Mouse (Mus musculus) adrenal gland, postnatal 14 days (tissue): ENCODE measurements around the gene Sufu. TPM values are rescaled to one million over a fixed set of nuclear protein-coding genes. Genes with fewer than 3 reads are reported as not detected.
A peak's percentile ranks its signal among the peaks of the same experiment; 100 is the strongest.

ENCODE experiments used
- DNase-seq: peaks from one replicate; pipeline ENCODE4 v3.0.0; 2021; ENCODE audit warnings: mixed read lengths
- long read RNA-seq, 2 experiments: library from polyadenylated mRNA; stranded (forward); transcript quantifications; one replicate each; pipeline ENCODE4 v2.0.0; 2021
- total RNA-seq: library from RNA; stranded (reverse); gene quantifications from 2 replicates; pipeline ENCODE4 v1.2.3, GENCODE M21; 2021

Sufu gene
- 19.0 and 23.6 TPM in 2 replicates for total RNA-seq
- long read RNA-seq, experiment 1, full-length matches to known transcripts = 8 of 21 reads
- long read RNA-seq, experiment 1, partial matches to known transcripts = 9 of 21 reads
- long read RNA-seq, experiment 1, other reads (novel, unspliced or antisense) = 4 of 21 reads
- long read RNA-seq, experiment 2, full-length matches to known transcripts = 8 of 19 reads
- long read RNA-seq, experiment 2, partial matches to known transcripts = 5 of 19 reads
- long read RNA-seq, experiment 2, other reads (novel, unspliced or antisense) = 6 of 19 reads

DNA sequence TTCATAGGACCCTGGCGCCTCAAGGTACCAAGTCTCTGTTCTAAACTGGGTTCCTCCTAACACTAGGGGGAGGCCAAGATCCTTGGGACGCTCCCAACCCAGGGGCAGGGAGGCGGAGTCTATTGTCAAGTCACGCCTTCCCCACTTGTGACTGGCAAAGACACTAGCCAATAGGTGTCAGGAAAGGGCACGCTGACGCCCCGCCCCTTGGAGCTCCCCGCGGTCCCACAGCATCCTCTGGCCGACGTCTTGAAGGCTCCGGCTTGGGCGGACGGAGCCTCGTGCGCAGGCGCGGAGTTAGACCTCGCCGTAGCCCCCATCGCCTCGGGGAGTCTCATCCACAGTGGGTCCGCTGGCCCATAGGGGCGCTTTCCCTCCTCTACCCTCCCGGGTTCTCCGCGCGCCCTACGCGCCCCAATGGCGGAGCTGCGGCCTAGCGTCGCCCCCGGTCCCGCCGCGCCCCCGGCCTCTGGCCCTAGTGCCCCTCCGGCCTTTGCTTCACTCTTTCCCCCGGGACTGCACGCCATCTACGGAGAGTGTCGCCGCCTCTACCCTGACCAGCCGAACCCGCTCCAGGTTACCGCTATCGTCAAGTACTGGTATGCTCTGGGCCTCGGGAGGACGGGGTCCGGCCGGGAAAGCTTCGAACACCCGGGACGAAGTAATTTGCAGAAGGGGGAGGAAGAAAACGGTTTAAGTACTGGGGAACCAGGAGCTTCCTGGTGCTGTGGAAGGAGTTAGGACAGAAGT, at the start of gene Sufu:
TSS of gene Sufu (plus strand) at position 211 of the 750 bp plus-strand sequence.
- DNase-seq = peak; percentile 99

DNA sequence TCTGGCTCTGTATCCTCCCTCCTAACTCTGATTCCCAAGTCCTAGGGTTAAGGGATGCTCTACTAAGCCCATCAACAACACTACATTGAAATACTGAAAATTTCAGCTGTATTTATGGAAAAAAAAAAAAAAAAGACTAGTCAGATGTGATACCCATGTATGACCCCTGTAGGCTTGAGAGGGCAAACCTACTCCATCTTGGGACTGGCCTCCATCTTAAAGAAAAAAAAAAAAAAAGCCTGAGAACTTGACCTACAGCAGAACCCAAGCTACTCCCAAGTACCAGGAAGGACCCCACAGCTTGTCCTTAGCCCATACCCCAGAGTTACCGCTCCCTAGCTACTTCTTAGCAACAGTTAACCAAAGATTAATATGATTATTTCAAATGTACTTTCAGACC, 49.5 kb upstream of the Sufu start:
- no peak for DNase-seq

DNA sequence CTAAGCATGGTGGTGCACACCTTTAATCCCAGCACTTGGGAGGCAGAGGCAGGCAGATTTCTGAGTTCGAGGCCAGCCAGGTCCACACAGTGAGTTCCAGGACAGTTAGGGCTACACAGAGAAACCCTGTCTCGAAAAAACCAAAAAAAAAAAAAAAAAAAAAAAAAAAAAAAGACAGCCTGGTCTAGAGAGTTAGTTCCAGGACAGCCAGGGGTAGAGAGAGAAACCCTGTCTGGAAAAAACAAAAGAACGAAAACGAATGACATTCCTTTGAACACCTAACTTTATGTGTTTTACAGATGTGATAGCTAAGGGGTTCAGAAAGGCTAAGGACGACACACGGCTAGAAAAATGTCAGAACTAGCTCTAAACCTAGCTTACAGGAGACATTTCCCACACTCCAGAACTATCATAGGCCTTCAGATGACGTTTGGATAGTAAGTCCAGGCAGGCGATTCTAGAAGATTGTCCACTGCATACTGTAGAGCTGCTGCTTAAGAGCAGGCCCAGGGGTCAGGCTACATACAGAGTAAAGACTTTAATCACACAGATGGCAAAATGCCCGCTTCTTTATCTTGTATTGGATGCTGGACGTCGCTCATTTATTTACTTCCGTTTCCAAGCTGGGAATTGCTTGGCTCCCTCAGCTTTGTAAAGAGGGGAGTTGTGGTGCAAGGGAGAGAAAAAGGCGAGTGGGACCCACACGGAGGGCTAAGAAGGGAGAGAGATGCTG, 48.6 kb upstream of the Sufu start:
- DNase-seq = no peak

DNA sequence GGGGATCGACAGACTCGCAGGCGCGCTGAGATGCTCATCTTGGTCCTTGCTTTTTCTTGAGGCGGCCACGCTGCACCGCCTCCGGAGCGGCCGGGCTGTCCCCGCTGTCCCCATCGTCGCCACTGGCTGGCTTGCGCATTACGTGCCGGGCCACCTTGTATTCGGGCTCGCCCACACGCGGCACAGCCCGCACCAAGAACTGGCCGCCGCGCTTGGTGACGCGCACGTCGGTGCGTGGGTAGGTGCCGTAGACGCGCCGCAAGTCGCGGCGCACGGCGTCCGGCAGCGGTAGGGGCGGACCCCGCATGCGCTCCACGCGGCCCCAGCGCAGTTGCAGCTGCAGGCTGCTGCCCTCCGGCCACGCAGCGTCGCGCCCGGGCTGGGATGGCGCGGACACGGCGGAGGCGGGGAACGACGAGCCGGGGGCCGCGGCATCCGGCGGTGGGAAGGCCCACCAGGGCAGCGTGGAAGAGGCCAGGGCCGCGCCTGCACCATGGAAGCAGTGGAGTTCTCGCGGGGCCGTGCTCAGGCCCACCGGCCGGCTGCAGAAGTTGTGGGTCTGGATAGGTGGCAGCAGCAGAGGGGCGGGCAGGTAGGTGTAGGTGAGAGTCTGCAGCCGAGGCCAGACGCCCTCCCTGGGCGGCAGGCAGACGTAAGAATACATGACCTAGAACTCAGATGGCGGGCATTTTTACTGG, 47.8 kb upstream of the Sufu start:
- DNase-seq = peak; percentile 91

DNA sequence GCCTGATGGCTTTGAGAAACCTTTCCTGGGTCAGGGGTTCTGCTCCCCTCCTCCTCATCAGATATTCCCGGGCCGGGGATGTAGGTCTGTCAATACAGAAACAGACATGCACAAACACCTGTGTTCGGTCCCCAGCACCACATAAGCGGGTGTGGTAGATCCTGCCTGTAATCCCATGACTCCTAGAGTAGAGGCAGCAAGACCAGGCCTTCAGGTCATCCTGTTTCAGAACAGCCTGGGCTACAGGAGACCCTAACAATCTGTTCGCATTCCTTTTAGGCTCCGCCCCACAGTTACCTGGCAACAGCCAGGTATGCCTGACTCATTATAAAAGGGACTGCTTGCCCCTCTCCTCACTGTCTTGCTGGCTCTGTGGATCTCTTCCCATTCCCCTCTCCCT, 47.1 kb upstream of the Sufu start:
- no peak for DNase-seq

DNA sequence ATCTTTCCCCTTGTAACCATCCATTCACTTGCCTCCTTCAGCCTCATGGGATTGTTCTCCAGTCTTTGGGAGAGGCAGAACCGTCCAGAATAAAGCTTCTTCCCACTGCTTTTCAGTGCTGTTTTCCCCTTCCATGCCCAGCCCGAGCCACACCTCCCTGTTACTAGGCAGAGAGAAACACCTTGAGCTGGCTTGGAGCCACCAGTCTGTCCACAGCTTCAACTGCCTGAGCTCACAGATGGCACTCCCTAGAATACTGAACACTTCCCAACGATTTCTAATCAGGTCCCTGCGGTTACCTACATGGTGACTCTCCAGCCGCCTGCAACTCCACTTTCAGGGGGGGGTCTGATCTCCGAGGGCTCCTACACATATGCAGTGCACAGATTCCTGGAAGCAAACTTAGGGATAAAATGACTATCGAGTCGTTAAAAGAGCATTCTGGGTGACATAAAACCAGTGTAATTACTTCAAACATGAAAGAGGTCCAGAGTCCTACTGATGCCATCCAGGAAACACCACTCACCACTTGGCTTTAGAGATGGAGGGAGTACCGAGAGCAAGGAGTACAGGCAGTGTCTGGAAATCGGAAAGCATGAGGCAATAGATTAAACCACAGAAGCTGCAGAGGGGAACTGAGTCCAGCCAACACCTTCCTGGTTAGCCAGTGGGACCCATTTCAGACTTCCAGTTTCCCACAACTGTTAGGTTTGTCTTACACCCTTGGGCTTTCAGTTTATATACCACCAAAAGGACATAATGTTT, 46.3 kb upstream of the Sufu start, which contains the start of gene 2310034G01Rik:
TSS of gene 2310034G01Rik (minus strand) at position 135 of the 765 bp plus-strand sequence.
- DNase-seq = no peak

DNA sequence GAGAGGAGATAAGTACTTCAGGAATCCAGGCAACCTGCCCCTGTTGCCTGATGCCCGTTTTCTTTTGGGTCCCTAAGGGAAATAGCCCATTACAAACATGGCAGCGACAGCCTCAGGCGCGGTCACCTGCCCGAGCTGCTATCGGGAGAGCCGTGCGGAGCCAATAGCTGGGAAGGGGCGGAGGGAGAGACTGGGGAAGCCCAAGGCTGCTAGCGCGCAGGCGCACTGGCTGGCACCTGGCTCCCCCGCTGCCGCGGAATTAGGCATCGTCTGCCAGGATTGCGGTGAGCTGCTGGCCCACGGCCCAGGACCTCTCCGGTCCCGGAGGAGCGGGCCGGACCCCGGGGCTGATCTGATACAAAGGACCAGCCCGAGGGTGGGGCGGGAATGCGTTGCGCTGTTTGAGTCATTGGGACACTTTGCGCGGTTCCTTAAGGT, 40.0 kb upstream of the Sufu start:
- peak; percentile 93 for DNase-seq

DNA sequence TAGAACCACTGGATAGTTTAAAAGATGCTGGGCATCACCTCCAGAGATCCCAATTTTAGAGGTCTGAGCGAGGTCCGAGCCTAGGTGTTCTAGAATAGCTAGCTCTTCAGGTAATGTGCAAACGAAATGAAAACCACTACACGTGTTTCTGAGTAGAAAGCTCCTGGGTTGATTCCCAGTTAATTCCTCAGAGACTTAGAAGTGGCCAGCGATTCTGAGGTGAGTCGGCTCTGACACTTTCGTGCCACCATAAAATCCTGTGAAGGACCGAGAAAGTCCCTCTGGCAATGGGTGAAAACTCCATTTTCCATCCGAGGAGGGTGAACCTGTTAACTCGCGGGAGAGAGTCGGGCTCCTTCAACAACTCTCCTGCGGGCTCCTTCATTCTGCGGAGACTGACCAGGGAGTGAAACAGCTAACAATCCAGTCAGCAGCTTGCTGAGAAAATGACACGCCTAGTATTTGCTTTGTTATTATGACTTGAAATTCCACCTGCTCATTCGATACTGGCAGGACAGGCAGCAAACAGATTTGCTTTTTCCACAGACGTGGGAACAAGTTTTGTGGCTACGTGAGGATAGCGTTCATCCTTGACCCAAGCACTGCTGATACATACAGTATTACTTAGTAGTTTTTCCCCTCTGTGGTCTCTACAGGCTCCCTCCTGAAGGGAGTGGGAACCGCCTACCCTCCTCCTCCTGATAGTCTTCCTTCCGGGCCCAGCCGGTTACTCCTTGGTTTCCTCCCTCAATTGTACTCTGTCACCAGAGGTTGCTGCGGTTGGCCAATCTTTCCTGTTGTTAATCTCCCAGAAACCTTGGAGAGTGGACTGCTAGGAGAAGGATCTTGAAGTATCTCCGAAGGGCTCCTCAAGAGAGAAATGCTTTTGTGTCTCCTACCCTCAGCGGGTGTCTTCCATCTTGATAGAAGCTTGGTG, 39.1 kb upstream of the Sufu start:
- no peak for DNase-seq

DNA sequence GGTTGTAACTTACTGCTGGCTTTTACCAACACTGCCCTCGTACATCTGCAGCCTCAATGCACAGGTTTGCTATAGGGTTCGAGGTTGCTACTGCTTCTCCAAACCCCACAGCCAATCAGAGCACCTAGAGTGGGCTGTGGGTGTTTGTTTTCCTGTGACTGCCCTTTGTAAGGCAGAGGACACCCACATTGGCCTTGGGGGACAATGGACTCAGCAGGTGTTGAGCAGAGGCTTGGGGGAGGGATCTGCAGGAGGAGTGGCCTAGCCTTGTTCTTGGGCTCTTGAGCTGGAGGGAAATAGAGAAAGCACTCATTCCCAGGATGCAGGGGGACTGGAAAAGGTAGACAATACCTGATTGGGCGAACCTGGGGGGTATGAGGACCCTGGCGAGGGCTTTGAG, 38.3 kb upstream of the Sufu start:
- DNase-seq = no peak

DNA sequence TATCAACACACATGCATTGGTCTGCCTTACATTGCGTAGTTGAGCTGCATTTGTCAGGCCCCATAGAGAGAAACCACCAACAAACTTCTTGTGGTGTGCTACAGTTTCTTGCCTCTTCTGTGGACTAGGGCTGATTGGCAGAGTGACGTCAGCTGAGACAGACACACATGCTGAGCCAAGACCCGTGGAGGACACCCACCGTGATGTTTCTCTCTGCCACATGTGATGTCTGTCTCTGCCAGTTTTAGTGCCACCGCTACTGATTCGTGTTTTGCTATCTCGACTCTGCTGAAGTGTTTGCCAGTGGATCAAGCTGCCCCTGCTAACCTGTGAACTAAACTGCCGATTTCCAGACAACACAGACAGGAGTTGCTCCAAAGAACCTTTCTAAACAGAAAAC, 34.6 kb upstream of the Sufu start:
- no peak for DNase-seq

DNA sequence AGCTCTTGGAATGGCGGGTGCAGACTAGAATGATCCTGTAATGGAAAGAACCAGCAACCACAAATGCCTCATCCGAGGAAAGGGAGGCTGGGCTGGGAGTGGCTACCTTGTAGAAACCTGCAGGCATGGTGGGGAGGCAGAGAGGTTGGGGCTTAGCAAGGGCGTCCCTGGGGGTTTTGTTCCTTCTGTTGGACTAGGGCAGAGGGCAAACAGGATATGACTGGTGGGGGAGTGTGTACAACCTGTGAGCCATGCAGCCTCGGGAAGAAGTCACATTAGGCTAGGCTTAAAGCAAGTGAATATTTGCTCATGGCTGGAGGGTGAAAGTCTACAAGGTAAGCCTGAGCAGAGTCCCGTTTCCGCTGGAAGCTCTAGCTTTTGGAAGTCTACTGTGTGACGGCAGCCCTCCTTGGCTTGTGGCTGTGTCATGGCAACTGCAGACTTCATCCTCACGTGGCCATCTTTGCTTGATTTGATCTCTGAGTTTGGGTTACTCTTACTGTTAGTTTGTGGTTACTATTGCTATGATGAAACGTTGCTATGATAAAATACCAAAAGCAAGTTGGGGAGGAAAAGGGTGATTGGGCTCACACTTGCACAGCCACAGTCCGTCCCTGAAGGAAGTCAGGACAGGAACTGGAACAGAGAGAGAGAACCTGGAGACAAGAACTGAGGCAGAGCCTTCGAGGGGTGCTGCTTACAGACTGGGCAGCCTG, 33.2 kb upstream of the Sufu start:
- no peak for DNase-seq

DNA sequence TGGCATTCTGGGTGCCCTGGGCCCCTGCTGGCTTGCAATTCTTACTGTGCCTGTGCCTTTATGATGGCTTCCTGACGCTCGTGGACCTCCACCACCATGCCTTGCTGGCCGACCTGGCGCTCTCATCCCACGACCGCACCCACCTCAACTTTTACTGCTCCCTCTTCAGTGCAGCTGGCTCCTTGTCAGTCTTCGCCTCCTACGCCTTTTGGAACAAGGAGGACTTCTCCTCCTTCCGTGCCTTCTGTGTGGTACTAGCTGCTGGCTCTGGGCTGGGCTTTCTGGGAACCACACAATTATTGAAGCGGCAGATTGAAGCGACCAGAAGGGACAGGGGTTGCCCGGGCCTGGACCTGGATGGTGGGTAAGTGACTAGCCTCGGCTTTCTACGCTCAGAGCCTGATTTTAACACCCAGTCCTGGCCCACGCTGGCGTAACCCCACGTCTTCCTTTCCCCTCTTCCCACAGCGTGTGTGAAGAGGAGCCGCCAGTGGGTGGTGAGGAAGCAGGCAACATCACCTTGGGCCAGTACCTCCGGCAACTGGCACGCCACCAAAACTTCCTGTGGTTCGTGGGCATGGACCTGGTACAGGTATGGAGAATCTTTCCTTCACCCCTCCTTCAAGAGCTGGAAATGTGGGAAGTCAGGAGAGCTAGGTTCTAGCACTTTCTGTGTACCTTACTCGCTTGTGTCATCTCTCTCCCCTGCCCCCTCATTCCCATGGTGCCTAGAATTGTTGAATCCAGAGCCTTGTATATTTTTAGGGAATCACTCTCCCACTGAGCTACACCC, 28.7 kb upstream of the Sufu start:
- no peak for DNase-seq

DNA sequence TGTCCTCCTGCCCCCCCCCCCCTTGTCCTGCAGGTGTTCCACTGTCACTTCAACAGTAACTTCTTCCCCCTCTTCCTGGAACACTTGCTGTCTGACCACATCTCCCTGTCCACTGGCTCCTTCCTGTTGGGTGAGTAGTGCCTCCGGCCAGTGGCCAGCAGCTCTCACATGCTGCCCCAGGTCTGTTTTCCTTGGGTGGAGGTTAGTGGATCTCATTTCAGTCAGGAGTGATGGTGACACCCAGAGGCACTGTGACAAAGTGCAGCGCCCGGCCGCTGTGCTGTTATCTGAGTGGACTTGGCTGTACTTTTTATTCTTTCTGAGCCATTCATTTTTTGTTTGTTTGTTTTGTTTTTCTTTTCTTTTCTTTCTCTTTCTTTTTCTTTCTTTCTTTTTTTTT, 27.5 kb upstream of the Sufu start:
- peak; percentile 83 for DNase-seq

DNA sequence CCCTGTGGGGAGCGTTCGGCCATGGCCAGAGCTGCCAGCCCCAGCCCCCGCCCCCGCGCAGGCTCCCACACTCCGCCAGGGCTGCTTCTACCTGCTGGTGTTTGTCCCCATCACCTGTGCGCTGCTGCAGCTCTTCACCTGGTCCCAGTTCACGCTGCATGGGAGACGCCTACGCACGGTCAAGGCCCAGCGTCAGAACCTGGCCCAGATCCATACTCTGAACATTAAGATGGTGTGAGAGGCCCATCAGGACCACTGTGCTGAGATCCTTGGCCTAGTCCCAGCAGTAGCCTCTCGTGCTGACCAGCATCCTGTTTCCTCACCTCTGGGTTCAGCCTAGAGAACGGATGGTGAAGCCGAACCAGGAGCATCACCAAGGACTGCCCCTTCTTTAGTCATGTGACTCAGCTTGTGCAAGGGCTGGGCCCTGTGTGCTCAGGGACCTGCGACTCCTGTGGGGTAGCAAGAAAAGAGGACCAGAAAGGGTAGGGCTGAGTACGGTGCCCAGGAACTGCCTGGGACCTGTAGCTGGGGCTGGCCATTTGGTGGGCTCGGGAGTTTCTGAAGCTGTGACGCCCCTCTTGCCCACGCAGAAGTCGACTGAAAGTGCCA, 22.1 kb upstream of the Sufu start:
- no peak for DNase-seq

DNA sequence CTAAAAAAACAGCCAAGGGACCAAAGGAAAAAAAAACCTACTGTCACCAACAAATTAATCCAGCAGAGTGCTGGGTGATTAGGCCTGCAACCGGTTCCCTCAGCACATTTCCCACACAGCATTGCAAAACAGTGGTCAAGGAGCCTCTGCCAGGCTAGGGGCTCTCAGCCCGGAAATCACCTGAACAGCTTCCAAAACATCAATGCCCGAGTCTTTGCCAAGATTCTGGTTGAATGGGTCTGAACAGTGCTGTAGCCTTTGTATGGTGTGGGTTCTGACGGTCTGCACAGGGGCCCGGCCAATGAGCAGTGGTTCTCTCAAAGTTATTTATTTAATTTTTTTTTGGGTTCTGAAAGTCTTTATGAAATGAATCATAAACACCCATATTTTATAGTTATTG, 21.2 kb upstream of the Sufu start:
- DNase-seq = no peak

DNA sequence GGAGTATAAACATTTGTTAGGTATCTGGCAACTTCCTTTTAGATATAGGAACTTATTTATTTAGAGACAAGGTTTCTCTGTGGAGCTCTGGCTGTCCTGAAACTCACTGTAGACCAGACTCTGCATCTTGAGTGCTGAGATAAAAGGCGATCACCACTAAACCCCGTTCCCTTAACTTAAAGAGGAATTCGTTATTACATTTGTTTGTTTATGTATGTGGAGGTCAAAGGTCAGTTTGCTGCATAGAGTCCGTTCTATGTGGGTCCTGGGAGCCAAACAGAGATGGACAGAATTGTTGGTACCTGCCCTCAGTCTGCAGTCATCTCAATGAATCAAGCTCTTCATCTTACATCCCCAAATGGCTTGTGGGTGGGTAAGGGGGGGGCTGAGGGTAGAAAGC, 20.8 kb upstream of the Sufu start:
- DNase-seq = no peak

DNA sequence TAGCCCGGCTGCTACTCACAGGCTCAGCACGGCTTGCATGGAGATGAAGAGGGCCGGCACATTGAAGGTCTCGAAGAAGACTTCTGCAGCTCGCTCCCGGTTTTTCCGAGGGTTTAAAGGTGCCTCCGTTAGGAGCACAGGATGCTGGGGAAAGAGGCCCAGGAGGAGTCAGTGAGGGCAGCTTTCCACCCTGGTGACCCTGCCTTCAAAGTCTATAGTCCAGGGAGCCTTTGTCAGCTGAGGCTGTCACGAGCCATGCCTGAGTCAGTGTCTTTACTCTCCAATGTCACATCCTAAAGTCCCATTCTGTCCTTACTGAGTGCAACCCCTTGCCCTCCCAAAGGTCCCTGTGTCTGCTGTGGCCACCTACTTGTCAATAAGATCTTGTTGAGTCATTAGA, 14.4 kb upstream of the Sufu start:
- no peak for DNase-seq

DNA sequence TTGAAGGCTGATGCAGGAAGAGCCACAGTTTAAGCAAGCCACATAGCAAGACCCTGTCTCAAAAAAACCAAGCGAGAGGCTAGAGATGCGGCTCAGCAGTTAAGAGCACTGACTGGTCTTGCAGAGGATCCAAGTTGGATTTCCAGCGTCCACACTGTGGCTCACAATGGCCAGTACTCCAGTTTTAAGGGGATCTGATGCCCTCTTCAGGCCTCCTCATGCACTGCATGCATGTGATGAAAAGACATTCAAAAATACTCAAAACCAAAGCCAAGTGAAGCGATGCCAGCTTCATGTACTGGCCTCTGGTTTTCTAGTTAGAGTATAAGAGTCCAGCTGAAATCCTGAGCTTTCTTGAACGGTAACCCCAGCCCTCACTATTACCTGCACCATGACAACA, 6.8 kb upstream of the Sufu start:
- DNase-seq = peak; percentile 31

DNA sequence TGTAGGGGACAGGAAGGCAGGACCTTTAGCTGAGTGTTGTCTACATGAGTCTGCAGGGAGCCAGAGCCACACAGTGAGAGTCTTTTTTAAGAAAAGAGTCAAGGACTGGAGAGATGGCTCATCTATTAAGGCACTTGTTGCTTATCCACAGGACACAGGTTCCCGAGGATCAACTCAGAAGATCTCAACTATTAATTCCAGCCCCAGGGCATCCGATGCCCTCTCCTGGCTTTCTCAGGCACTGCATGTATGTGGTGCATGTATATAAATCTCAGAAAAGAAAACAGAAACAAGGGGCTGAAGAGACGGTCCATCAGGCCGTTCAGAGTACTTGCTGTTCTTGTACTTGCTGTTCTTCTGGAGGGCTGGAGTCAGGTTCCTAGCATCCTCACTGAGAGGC, 4.7 kb upstream of the Sufu start:
- DNase-seq = peak; percentile 64
